Mouse (Mus musculus) heart, embryonic 13.5 days (tissue): ENCODE measurements around the gene Hbp1. TPM values are rescaled to one million over a fixed set of nuclear protein-coding genes. Genes with fewer than 3 reads are reported as not detected.

ENCODE experiments used
- ATAC-seq: fragments of 200-750 bp; cut with Nextera tagmentation; 2 replicates; pipeline ENCODE4 v1.8.0; 2017; ENCODE audit warnings: moderate TSS enrichment; ENCODE audit not compliant: insufficient number of reproducible peaks, low FRiP score, low TSS enrichment; ENCODE audit errors: extremely low read depth
- H3K27ac ChIP-seq: fragments of 300-500 bp; sonication (generic); replicated peaks from 2 replicates; pipeline ENCODE4 v1.5.1; 2015; ENCODE audit warnings: moderate library complexity, mild to moderate bottlenecking, inconsistent platforms
- H3K27me3 ChIP-seq: fragments of 300-500 bp; sonication (generic); replicated peaks from 2 replicates; pipeline ENCODE4 v1.6.1; 2015; ENCODE audit warnings: mild to moderate bottlenecking, inconsistent platforms
- H3K36me3 ChIP-seq: fragments of 300-500 bp; sonication (generic); 2 replicates; pipeline ENCODE4 v1.6.1; 2015; ENCODE audit warnings: mild to moderate bottlenecking, inconsistent platforms
- H3K4me1 ChIP-seq: fragments of 300-500 bp; sonication (generic); 2 replicates; pipeline ENCODE4 v1.6.1; 2015; ENCODE audit warnings: inconsistent platforms
- H3K4me2 ChIP-seq: fragments of 300-500 bp; sonication (generic); 2 replicates; pipeline ENCODE4 v1.6.1; 2015; ENCODE audit warnings: inconsistent platforms, mild to moderate bottlenecking, moderate library complexity
- H3K4me3 ChIP-seq: fragments of 300-500 bp; sonication (generic); 2 replicates; pipeline ENCODE4 v1.5.1; 2015; ENCODE audit warnings: moderate library complexity, mild to moderate bottlenecking, inconsistent platforms
- H3K9ac ChIP-seq: fragments of 300-500 bp; sonication (generic); 2 replicates; pipeline ENCODE4 v1.6.1; 2015; ENCODE audit warnings: inconsistent platforms, mild to moderate bottlenecking, moderate library complexity
- H3K9me3 ChIP-seq: fragments of 300-500 bp; sonication (generic); 2 replicates; pipeline ENCODE4 v1.6.1; 2016; ENCODE audit warnings: inconsistent platforms
- WGBS: fragments of 180-500 bp; shearing (Covaris S2); methylation state at CpG from one replicate; pipeline ENCODE4 v1.1.7; 2015; ENCODE audit warnings: mixed read lengths; 5-methylcytosine and 5-hydroxymethylcytosine counted together
- polyA plus RNA-seq: library from polyadenylated mRNA; unstranded; fragments of >200 nt; fragmentation: Nextera tagmentation; extraction: Ambion mirVana; gene quantifications from 2 replicates; pipeline ENCODE4 v1.2.1, GENCODE M21; 2015

Gene Hbp1
- polyA plus RNA-seq, 1 experiment from 2014 or later, result 89.2 TPM

- no peak for ATAC-seq
- Histone ChIP-seq H3K27me3 (no peaks in the 10 kb centered on the region), H3K9ac (peak overlapping the region; percentile 77), H3K27ac (peak overlapping the region; percentile 92), H3K4me3 (peak overlapping the region; percentile 93), H3K36me3 (0 out of 2 replicates have a peak, but pooled peaks cover 2% of the 10 kb centered on the region), H3K9me3 (no peaks in the 10 kb centered on the region), H3K4me1 (peaks cover 24% of the 10 kb centered on the region), H3K4me2 (peak overlapping the region; percentile 74)
- 7% methylated on average over 9 of the region's 9 CpGs for WGBS
Measured at GRCm38 (mm10) chr12:31950659-31951031, 310 bp upstream of the Hbp1 start.

GRCm38 (mm10) chr12:31949193-31949741 is 1.1 kb downstream of the Hbp1 start:
- H3K36me3 ChIP-seq, result 0 out of 2 replicates have a peak, but pooled peaks cover 2% of the 10 kb centered on the region
- WGBS, result under 1% methylated on average over 58 of the region's 58 CpGs
- peaks cover 25% of the 10 kb centered on the region for H3K4me1 ChIP-seq
- ATAC-seq, result peak; percentile 73
- no peaks in the 10 kb centered on the region for H3K9me3 ChIP-seq
- peak overlapping the region; percentile 76 for H3K4me2 ChIP-seq
- H3K27me3 ChIP-seq, result no peaks in the 10 kb centered on the region
- peak overlapping the region; percentile 99 for H3K9ac ChIP-seq
- H3K4me3 ChIP-seq, result peak overlapping the region; percentile 93
- peak overlapping the region; percentile 100 for H3K27ac ChIP-seq

GRCm38 (mm10) chr12:31948101-31949000 is 2.0 kb downstream of the Hbp1 start:
- H3K4me3 ChIP-seq, result peak overlapping the region; percentile 93
- H3K4me2 ChIP-seq, result peak overlapping the region; percentile 76
- H3K9ac ChIP-seq, result peak overlapping the region; percentile 99
- WGBS, result 22% methylated on average over 7 of the region's 7 CpGs
- no peaks in the 10 kb centered on the region for H3K27me3 ChIP-seq
- peaks cover 30% of the 10 kb centered on the region for H3K4me1 ChIP-seq
- H3K36me3 ChIP-seq, result peaks cover 9% of the 10 kb centered on the region
- no peak for ATAC-seq
- H3K27ac ChIP-seq, result peak overlapping the region; percentile 100
- H3K9me3 ChIP-seq, result no peaks in the 10 kb centered on the region

- 91% methylated on average over 5 of the region's 5 CpGs for WGBS
- no peak for ATAC-seq
- H3K27ac ChIP-seq, result no peak overlapping the region
Measured at GRCm38 (mm10) chr12:31947476-31947875, 2.9 kb downstream of the Hbp1 start.

GRCm38 (mm10) chr12:31944405-31944804 is 5.9 kb downstream of the Hbp1 start:
- WGBS, result 94% methylated on average over 2 of the region's 2 CpGs

More at GRCm38 (mm10) chr12:31947476-31947875, 2.9 kb downstream of the Hbp1 start:
- H3K36me3 ChIP-seq, result peaks cover 17% of the 10 kb centered on the region
- no peak overlapping the region for H3K9ac ChIP-seq
- H3K9me3 ChIP-seq, result no peaks in the 10 kb centered on the region
- peak overlapping the region; percentile 93; the same call in 1 of the 2 replicates for H3K4me3 ChIP-seq
- peak overlapping the region; percentile 76 for H3K4me2 ChIP-seq
- no peaks in the 10 kb centered on the region for H3K27me3 ChIP-seq
- H3K4me1 ChIP-seq, result peaks cover 33% of the 10 kb centered on the region

GRCm38 (mm10) chr12:31943020-31943654 is 7.2 kb downstream of the Hbp1 start:
- no peak overlapping the region; the same call in 1 of the 2 replicates for H3K27ac ChIP-seq
- 65% methylated on average over 4 of the region's 4 CpGs for WGBS
- peaks cover 23% of the 10 kb centered on the region for H3K4me1 ChIP-seq
- no peak overlapping the region for H3K4me3 ChIP-seq
- H3K4me2 ChIP-seq, result no peak overlapping the region
- ATAC-seq, result no peak
- H3K9ac ChIP-seq, result no peak overlapping the region
- peaks cover 55% of the 10 kb centered on the region for H3K36me3 ChIP-seq
- H3K9me3 ChIP-seq, result no peaks in the 10 kb centered on the region
- H3K27me3 ChIP-seq, result no peaks in the 10 kb centered on the region

More at GRCm38 (mm10) chr12:31944405-31944804, 5.9 kb downstream of the Hbp1 start:
- H3K4me2 ChIP-seq, result no peak overlapping the region
- no peaks in the 10 kb centered on the region for H3K27me3 ChIP-seq
- no peaks in the 10 kb centered on the region for H3K9me3 ChIP-seq
- H3K9ac ChIP-seq, result no peak overlapping the region
- H3K4me3 ChIP-seq, result no peak overlapping the region
- no peak overlapping the region for H3K27ac ChIP-seq
- peaks cover 42% of the 10 kb centered on the region for H3K36me3 ChIP-seq
- no peak for ATAC-seq
- peaks cover 23% of the 10 kb centered on the region for H3K4me1 ChIP-seq

GRCm38 (mm10) chr12:31939026-31939425 is 11.3 kb downstream of the Hbp1 start:
- no peak overlapping the region for H3K4me3 ChIP-seq
- H3K9me3 ChIP-seq, result no peaks in the 10 kb centered on the region
- ATAC-seq, result no peak
- no peaks in the 10 kb centered on the region for H3K27me3 ChIP-seq
- H3K9ac ChIP-seq, result no peak overlapping the region
- no peak overlapping the region for H3K27ac ChIP-seq
- peaks cover 90% of the 10 kb centered on the region for H3K36me3 ChIP-seq
- no peak overlapping the region for H3K4me2 ChIP-seq
- H3K4me1 ChIP-seq, result peaks cover 8% of the 10 kb centered on the region

- Histone ChIP-seq H3K9ac (no peak overlapping the region), H3K4me1 (peaks cover 4% of the 10 kb centered on the region), H3K4me3 (no peak overlapping the region), H3K9me3 (no peaks in the 10 kb centered on the region), H3K36me3 (peaks cover 90% of the 10 kb centered on the region), H3K4me2 (no peak overlapping the region), H3K27ac (no peak overlapping the region), H3K27me3 (no peaks in the 10 kb centered on the region)
- 88% methylated on average over 4 of the region's 4 CpGs for WGBS
- ATAC-seq, result no peak
Measured at GRCm38 (mm10) chr12:31938391-31938997, 11.8 kb downstream of the Hbp1 start.

- peaks cover 90% of the 10 kb centered on the region for H3K36me3 ChIP-seq
- H3K4me3 ChIP-seq, result no peak overlapping the region
- no peaks in the 10 kb centered on the region for H3K27me3 ChIP-seq
- H3K9ac ChIP-seq, result no peak overlapping the region
- no peaks in the 10 kb centered on the region for H3K4me1 ChIP-seq
- no peak overlapping the region for H3K27ac ChIP-seq
- H3K4me2 ChIP-seq, result no peak overlapping the region
- no peaks in the 10 kb centered on the region for H3K9me3 ChIP-seq
- 78% methylated on average over 3 of the region's 3 CpGs for WGBS
- no peak for ATAC-seq
Measured at GRCm38 (mm10) chr12:31937613-31938012, 12.7 kb downstream of the Hbp1 start.

GRCm38 (mm10) chr12:31936657-31937300 is 13.6 kb downstream of the Hbp1 start:
- no peak overlapping the region for H3K4me2 ChIP-seq
- no peaks in the 10 kb centered on the region for H3K27me3 ChIP-seq
- H3K36me3 ChIP-seq, result peaks cover 90% of the 10 kb centered on the region
- ATAC-seq, result no peak
- no peak overlapping the region for H3K27ac ChIP-seq
- no peak overlapping the region for H3K4me3 ChIP-seq
- H3K9me3 ChIP-seq, result no peaks in the 10 kb centered on the region
- H3K9ac ChIP-seq, result no peak overlapping the region
- H3K4me1 ChIP-seq, result no peaks in the 10 kb centered on the region
- 55% methylated on average over 6 of the region's 6 CpGs for WGBS

GRCm38 (mm10) chr12:31931818-31932217 is 18.5 kb downstream of the Hbp1 start:
- no peak overlapping the region for H3K4me2 ChIP-seq
- H3K4me3 ChIP-seq, result no peak overlapping the region
- no peak overlapping the region for H3K9ac ChIP-seq
- 89% methylated on average over 3 of the region's 3 CpGs for WGBS
- no peaks in the 10 kb centered on the region for H3K9me3 ChIP-seq
- ATAC-seq, result no peak
- H3K4me1 ChIP-seq, result no peaks in the 10 kb centered on the region
- no peaks in the 10 kb centered on the region for H3K27me3 ChIP-seq
- no peak overlapping the region for H3K27ac ChIP-seq
- peaks cover 91% of the 10 kb centered on the region for H3K36me3 ChIP-seq
